ENCODE assay signal across 40 mouse cellular contexts in the genomic region with DNA sequence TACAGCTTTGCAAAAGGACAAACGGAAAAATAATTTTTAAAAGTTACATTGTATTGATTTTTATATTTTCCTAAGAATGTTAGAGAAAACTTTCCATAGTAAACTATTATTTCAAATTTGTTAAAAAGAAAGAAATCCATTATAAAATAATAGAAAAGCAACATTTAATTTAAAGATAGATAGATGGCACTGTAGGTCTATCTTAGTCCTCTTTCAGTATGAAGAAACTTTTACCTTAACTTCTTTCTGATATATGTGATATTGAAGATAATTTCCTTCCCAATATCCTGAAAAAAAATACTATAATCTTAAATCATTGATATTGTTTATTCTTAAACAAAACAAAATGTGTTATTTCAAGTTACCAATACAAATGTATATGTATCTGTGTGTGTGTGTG. TPM values are rescaled to one million over a fixed set of nuclear protein-coding genes. Genes with fewer than 3 reads are reported as not detected.
"Had no signal": no experiment of that assay in that cellular context is flagged by ENCODE, and none has a peak within 500 bp of the region (broad histone marks: within the 10 kb centered on the region; RNA-seq: fewer than 3 reads in every experiment).

No protein-coding gene starts in this region.

- H3K27me3 ChIP-seq: heart, embryonic 12.5 days; hindbrain, embryonic 13.5 days; hindbrain, embryonic 15.5 days; intestine, embryonic 15.5 days; kidney, embryonic 15.5 days; limb, embryonic 13.5 days; limb, embryonic 15.5 days; liver, embryonic 12.5 days had no signal

- H3K4me1 ChIP-seq: heart, embryonic 10.5 days; heart, embryonic 12.5 days; hindbrain, embryonic 13.5 days; hindbrain, embryonic 15.5 days; intestine, embryonic 15.5 days; kidney, embryonic 15.5 days; limb, embryonic 13.5 days; limb, embryonic 15.5 days; liver, embryonic 12.5 days had no signal

- H3K4me3 ChIP-seq: gastrocnemius, adult 2 months; heart, embryonic 10.5 days; heart, embryonic 12.5 days; hindbrain, embryonic 13.5 days; hindbrain, embryonic 15.5 days; intestine, embryonic 15.5 days; kidney, embryonic 15.5 days; limb, embryonic 13.5 days; limb, embryonic 15.5 days; liver, embryonic 12.5 days had no signal

- H3K36me3 ChIP-seq: heart, embryonic 10.5 days; heart, embryonic 12.5 days; hindbrain, embryonic 13.5 days; hindbrain, embryonic 15.5 days; intestine, embryonic 15.5 days; kidney, embryonic 15.5 days; limb, embryonic 13.5 days; limb, embryonic 15.5 days; liver, embryonic 12.5 days had no signal

- H3K9me3 ChIP-seq: heart, embryonic 10.5 days; heart, embryonic 12.5 days; hindbrain, embryonic 13.5 days; hindbrain, embryonic 15.5 days; intestine, embryonic 15.5 days; kidney, embryonic 15.5 days; limb, embryonic 13.5 days; limb, embryonic 15.5 days; liver, embryonic 12.5 days had no signal

- H3K4me2 ChIP-seq: heart, embryonic 12.5 days; hindbrain, embryonic 13.5 days; hindbrain, embryonic 15.5 days; intestine, embryonic 15.5 days; kidney, embryonic 15.5 days; limb, embryonic 13.5 days; limb, embryonic 15.5 days; liver, embryonic 12.5 days had no signal

- ATAC-seq: inflammation-experienced regulatory T-cells, adult 6 months; intestine, embryonic 15.5 days; intestine, postnatal 0 days; liver, embryonic 12.5 days had no signal

- H3K27ac ChIP-seq: gastrocnemius, adult 2 months; heart, embryonic 10.5 days; hindbrain, embryonic 13.5 days; hindbrain, embryonic 15.5 days; intestine, embryonic 15.5 days; kidney, embryonic 15.5 days; kidney, postnatal 0 days; limb, embryonic 13.5 days; limb, embryonic 15.5 days; liver, embryonic 12.5 days; liver, embryonic 14.5 days had no signal

- H3K9ac ChIP-seq: heart, embryonic 12.5 days; hindbrain, embryonic 13.5 days; hindbrain, embryonic 15.5 days; intestine, embryonic 15.5 days; kidney, embryonic 15.5 days; limb, embryonic 13.5 days; limb, embryonic 15.5 days; liver, embryonic 12.5 days; liver, embryonic 14.5 days had no signal

- DNase-seq: gastrocnemius, adult 2 months; gastrocnemius, postnatal 10 days; gastrocnemius, postnatal 25 days; heart, adult 18-20 months; heart, postnatal 10 days; heart, postnatal 4 days; kidney, adult 18-20 months; kidney, adult 8-10 months; kidney, postnatal 14 days; kidney, postnatal 36 days; layer of hippocampus, adult 9-11 months; layer of hippocampus, postnatal 36 days; left cerebral cortex, postnatal 4 days had no signal

RNA-seq across cellular contexts. Expression of a gene that starts 24.6 kb away (rescaled TPM):
- total RNA-seq: gastrocnemius, adult 2 months; gastrocnemius, postnatal 10 days; gastrocnemius, postnatal 25 days; gastrocnemius, postnatal 4 days; granulocyte monocyte progenitor cell, adult 5-6 weeks; heart, adult 18-20 months; heart, adult 8-10 months; heart, postnatal 10 days; heart, postnatal 25 days; heart, postnatal 4 days; layer of hippocampus, adult 18-20 months; layer of hippocampus, postnatal 14 days; layer of hippocampus, postnatal 36 days; left cerebral cortex, adult 18-20 months; left cerebral cortex, postnatal 14 days; left cerebral cortex, postnatal 4 days; liver, adult 2 months had no signal
- polyA plus RNA-seq: heart, embryonic 10.5 days; heart, embryonic 12.5 days; heart, embryonic 14.5 days; heart, embryonic 16.5 days; hindbrain, embryonic 11.5 days; hindbrain, embryonic 13.5 days; hindbrain, embryonic 15.5 days; inflammation-experienced regulatory T-cells, adult 6 months; intestine, embryonic 15.5 days; intestine, postnatal 0 days; kidney, embryonic 15.5 days; kidney, postnatal 0 days; large intestine, adult 2 months; limb, embryonic 11.5 days; limb, embryonic 13.5 days; limb, embryonic 15.5 days; liver, adult 2 months; liver, embryonic 12.5 days; liver, embryonic 14.5 days had no signal
